Mouse (Mus musculus): ENCODE measurements at regions not wholly inside any gene's neighbourhood (a gene's known extent, or its start where the extent isn't known, plus 50 kb on each side); places are given as distances from the start of the nearest gene placed in this dataset.

- Histone ChIP-seq H3K9me3 (replicated peaks; ENCODE audit: low read length) (peaks cover 2% of the 10 kb centered on the region), H3K4me2 (ENCODE audit: insufficient read depth, low read depth, poor library complexity, severe bottlenecking) (no peak overlapping the region), H3K27me3 (replicated peaks) (no peaks in the 10 kb centered on the region), H3K79me2 (replicated peaks; ENCODE audit: control insufficient read depth, extremely low read depth, insufficient read depth, poor library complexity, severe bottlenecking) (no peaks in the 10 kb centered on the region), H3K36me3 (replicated peaks in 1 of 2; ENCODE audit: control insufficient read depth in 1 of 2, insufficient read depth in 1 of 2, low read length in 1 of 2) (no peaks in the 10 kb centered on the region), H3K4me3 (replicated peaks in 1 of 3; ENCODE audit: low read depth in 2 of 3, low read length in 2 of 3, poor library complexity in 1 of 3) (no peak overlapping the region), H3K9ac (ENCODE audit: insufficient read depth, low read depth) (no peak overlapping the region), H3K4me1 (ENCODE audit: control insufficient read depth in 1 of 2, insufficient read depth in 2 of 2) (no peaks in the 10 kb centered on the region), H3K27ac (ENCODE audit: insufficient read depth, low read depth) (no peak overlapping the region)
- no peak for DNase-seq (ENCODE audit: extremely low read depth)
- dilution Hi-C loops (cut with MboI; ENCODE audit: extremely low pct_ligation_motif_present, extremely low pct_unique_long_range_greater_than_20kb, low sequenced_read_pairs), result no loop called here
- in situ Hi-C loops (cut with MboI; ENCODE audit: low pct_ligation_motif_present, low pct_unique_long_range_greater_than_20kb, low sequenced_read_pairs), result loop anchor here (10.0 to 25.0 kb wide), 3 partner anchors 305 to 605 kb away; partner anchors contain the start of genes Cenpo, Dnajc27 and Ptrhd1
- TF ChIP-seq SMC3 (IDR thresholded peaks at IDR 0.05; ENCODE audit: low read depth, low read length) (no peak), PAX5 (IDR thresholded peaks at IDR 0.05; ENCODE audit: low read length) (no peak), MAZ (IDR thresholded peaks at IDR 0.05; ENCODE audit: low read depth, low read length) (no peak), GABPA (IDR thresholded peaks at IDR 0.05; ENCODE audit: insufficient replicate concordance, low read depth, low read length) (no peak), BHLHE40 (IDR thresholded peaks at IDR 0.05; ENCODE audit: low read depth, low read length) (no peak), MYC (IDR thresholded peaks at IDR 0.05; ENCODE audit: low read depth, low read length) (no peak), E2F4 (IDR thresholded peaks at IDR 0.05; ENCODE audit: insufficient replicate concordance, low read depth, low read length) (no peak), POLR2AphosphoS2 (IDR thresholded peaks at IDR 0.05; ENCODE audit: low read depth, low read length) (no peak), POLR2A (IDR thresholded peaks at IDR 0.05; ENCODE audit: low read depth, low read length) (no peak), TBP (conservative IDR thresholded peaks at IDR 0.05; ENCODE audit: low read depth, low read length) (no peak), TCF12 (IDR thresholded peaks at IDR 0.05; ENCODE audit: low read depth, low read length) (no peak), EP300 (IDR thresholded peaks at IDR 0.05; ENCODE audit: low read length) (no peak), NELFE (IDR thresholded peaks at IDR 0.05; ENCODE audit: low read depth, low read length) (no peak), USF1 (IDR thresholded peaks at IDR 0.05; ENCODE audit: low read depth, low read length) (no peak), MXI1 (IDR thresholded peaks at IDR 0.05; ENCODE audit: low read depth, low read length) (no peak), ZNF384 (IDR thresholded peaks at IDR 0.05; ENCODE audit: low read depth, low read length) (no peak), ZMIZ1 (IDR thresholded peaks at IDR 0.05; ENCODE audit: low read depth, low read length) (no peak), MAFK (IDR thresholded peaks at IDR 0.05; ENCODE audit: insufficient replicate concordance, low read length) (no peak), ETS1 (conservative IDR thresholded peaks at IDR 0.05; ENCODE audit: low read depth, low read length) (no peak)
These were observed 50.2 kb upstream of the Itsn2 start for GRCm38 (mm10) chr12:4542191-4542590.

- Histone ChIP-seq H3K79me2 (replicated peaks; ENCODE audit: control insufficient read depth, extremely low read depth, insufficient read depth, poor library complexity, severe bottlenecking) (no peaks in the 10 kb centered on the region), H3K4me2 (ENCODE audit: insufficient read depth, low read depth, poor library complexity, severe bottlenecking) (no peak overlapping the region), H3K9me3 (replicated peaks; ENCODE audit: low read length) (peaks cover 2% of the 10 kb centered on the region), H3K27me3 (replicated peaks) (no peaks in the 10 kb centered on the region), H3K27ac (ENCODE audit: insufficient read depth, low read depth) (no peak overlapping the region), H3K9ac (ENCODE audit: insufficient read depth, low read depth) (no peak overlapping the region), H3K4me3 (replicated peaks in 1 of 3; ENCODE audit: low read depth in 2 of 3, low read length in 2 of 3, poor library complexity in 1 of 3) (no peak overlapping the region), H3K4me1 (ENCODE audit: control insufficient read depth in 1 of 2, insufficient read depth in 2 of 2) (no peaks in the 10 kb centered on the region), H3K36me3 (replicated peaks in 1 of 2; ENCODE audit: control insufficient read depth in 1 of 2, insufficient read depth in 1 of 2, low read length in 1 of 2) (no peaks in the 10 kb centered on the region)
- in situ Hi-C loops (cut with MboI; ENCODE audit: low pct_ligation_motif_present, low pct_unique_long_range_greater_than_20kb, low sequenced_read_pairs) (loop anchor here (25.0 kb wide), 2 partner anchors 297 to 597 kb away; partner anchors contain the start of genes Cenpo and Ptrhd1), dilution Hi-C loops (cut with MboI; ENCODE audit: extremely low pct_ligation_motif_present, extremely low pct_unique_long_range_greater_than_20kb, low sequenced_read_pairs) (no loop called here)
- no peak for DNase-seq (ENCODE audit: extremely low read depth)
- TF ChIP-seq KAT2A (IDR thresholded peaks at IDR 0.05; ENCODE audit: insufficient replicate concordance, low read length), result no peak
- TF ChIP-seq USF2 (conservative IDR thresholded peaks at IDR 0.05; ENCODE audit: low read depth, low read length), result no peak
- TF ChIP-seq BHLHE40 (IDR thresholded peaks at IDR 0.05; ENCODE audit: low read depth, low read length), result no peak
- TF ChIP-seq RAD21 (IDR thresholded peaks at IDR 0.05; ENCODE audit: low read depth, low read length), result no peak
- TF ChIP-seq NELFE (IDR thresholded peaks at IDR 0.05; ENCODE audit: low read depth, low read length), result no peak
- TF ChIP-seq ELF1 (IDR thresholded peaks at IDR 0.05; ENCODE audit: low read depth, low read length), result no peak
- TF ChIP-seq ETS1 (conservative IDR thresholded peaks at IDR 0.05; ENCODE audit: low read depth, low read length), result no peak
- no peak for TF ChIP-seq JUN (IDR thresholded peaks at IDR 0.05; ENCODE audit: insufficient read depth, low read depth, low read length)
- no peak for TF ChIP-seq JUND (conservative IDR thresholded peaks at IDR 0.05; ENCODE audit: low read depth, low read length)
- no peak for TF ChIP-seq EP300 (IDR thresholded peaks at IDR 0.05; ENCODE audit: low read length)
These were observed 57.3 kb upstream of the Ncoa1 start for GRCm38 (mm10) chr12:4534252-4534651.

Data from CH12.LX (cell line).